Mouse (Mus musculus): Measurements from ENCODE around the gene Tmem216.
A peak's percentile ranks its signal among the peaks of the same experiment; 100 is the strongest.

The Tmem216 gene

GRCm38 (mm10) chr19:10555624-10556510, at the start of gene Tmem216:
Tmem216 (minus strand) TSS chr19:10556238.
- ATAC-seq (ENCODE audit: low TSS enrichment) = peak; percentile 98

- peak; percentile 90 for ATAC-seq (ENCODE audit: low TSS enrichment)
Observed at GRCm38 (mm10) chr19:10605293-10605900, 49.4 kb upstream of the Tmem216 start, which contains the start of the genes Ddb1 and Tkfc. Ddb1 (plus strand) TSS chr19:10605327. Tkfc (minus strand) TSS chr19:10605654.

GRCm38 (mm10) chr19:10604534-10604933, 48.5 kb upstream of the Tmem216 start:
- no peak for ATAC-seq (ENCODE audit: low TSS enrichment)

- ATAC-seq (ENCODE audit: low TSS enrichment) = no peak
Observed at GRCm38 (mm10) chr19:10603660-10604523, 47.9 kb upstream of the Tmem216 start.

GRCm38 (mm10) chr19:10602787-10603186, 46.7 kb upstream of the Tmem216 start:
- ATAC-seq (ENCODE audit: low TSS enrichment) = peak; percentile 72

- ATAC-seq (ENCODE audit: low TSS enrichment) = peak; percentile 8
Observed at GRCm38 (mm10) chr19:10602247-10602769, 46.3 kb upstream of the Tmem216 start.

GRCm38 (mm10) chr19:10599648-10600047, 43.6 kb upstream of the Tmem216 start:
- no peak for ATAC-seq (ENCODE audit: low TSS enrichment)

- ATAC-seq (ENCODE audit: low TSS enrichment) = no peak
Observed at GRCm38 (mm10) chr19:10598188-10598587, 42.1 kb upstream of the Tmem216 start.

GRCm38 (mm10) chr19:10591659-10592377, 35.8 kb upstream of the Tmem216 start:
- ATAC-seq (ENCODE audit: low TSS enrichment) = no peak

- ATAC-seq (ENCODE audit: low TSS enrichment) = no peak
Observed at GRCm38 (mm10) chr19:10590301-10590700, 34.3 kb upstream of the Tmem216 start.

- no peak for ATAC-seq (ENCODE audit: low TSS enrichment)
Observed at GRCm38 (mm10) chr19:10589127-10589857, 33.3 kb upstream of the Tmem216 start.

GRCm38 (mm10) chr19:10587231-10587630, 31.2 kb upstream of the Tmem216 start:
- ATAC-seq (ENCODE audit: low TSS enrichment) = no peak

- ATAC-seq (ENCODE audit: low TSS enrichment) = no peak
Observed at GRCm38 (mm10) chr19:10585112-10585511, 29.1 kb upstream of the Tmem216 start.

- ATAC-seq (ENCODE audit: low TSS enrichment) = no peak
Observed at GRCm38 (mm10) chr19:10583550-10584146, 27.6 kb upstream of the Tmem216 start.

GRCm38 (mm10) chr19:10581984-10582383, 25.9 kb upstream of the Tmem216 start:
- ATAC-seq (ENCODE audit: low TSS enrichment) = no peak

GRCm38 (mm10) chr19:10580761-10581160, 24.7 kb upstream of the Tmem216 start:
- no peak for ATAC-seq (ENCODE audit: low TSS enrichment)

GRCm38 (mm10) chr19:10580102-10580501, 24.1 kb upstream of the Tmem216 start:
- no peak for ATAC-seq (ENCODE audit: low TSS enrichment)

- ATAC-seq (ENCODE audit: low TSS enrichment) = peak; percentile 97
Observed at GRCm38 (mm10) chr19:10576690-10577561, 20.9 kb upstream of the Tmem216 start, which contains the start of the genes Cyb561a3 and Tmem138. Cyb561a3 (plus strand) TSS chr19:10577172. Tmem138 (minus strand) TSS chr19:10577362.

GRCm38 (mm10) chr19:10569627-10570026, 13.6 kb upstream of the Tmem216 start:
- no peak for ATAC-seq (ENCODE audit: low TSS enrichment)

All from frontal cortex, adult (tissue).